In the genomic region with DNA sequence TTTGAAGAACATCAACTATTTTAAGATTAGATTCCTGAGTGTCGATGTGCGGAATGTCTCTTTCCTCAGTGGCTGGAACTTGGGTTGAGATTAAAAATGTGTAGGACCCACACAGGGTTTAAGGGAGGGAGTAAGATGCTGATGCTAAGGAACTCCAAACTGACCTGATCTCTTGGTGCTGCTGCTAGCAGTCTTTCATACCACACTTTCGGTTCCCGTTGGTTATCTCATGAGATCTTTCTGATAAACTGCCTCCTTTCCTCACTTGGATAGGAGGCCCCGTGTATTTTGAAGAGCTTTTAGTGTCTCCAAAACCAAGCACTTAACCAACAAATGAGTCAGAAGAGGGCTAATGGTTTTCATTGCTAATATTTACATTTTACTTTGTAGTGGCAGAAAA, we compare ENCODE assay signal across 27 mouse cellular contexts. TPM values are rescaled to one million over a fixed set of nuclear protein-coding genes. Genes with fewer than 3 reads are reported as not detected.
DNase-seq lines count a peak whose midpoint lies in the region; ATAC-seq and TF ChIP-seq lines count a peak whose summit lies in the region.
"Had no signal": no experiment of that assay in that cellular context is flagged by ENCODE, and none has a peak within 500 bp of the region (broad histone marks: within the 10 kb centered on the region; RNA-seq: fewer than 3 reads in every experiment).

No protein-coding gene starts in this region.

- H3K4me1 ChIP-seq in lung, embryonic 14.5 days (ENCODE audit: insufficient read depth), result peaks cover 15% of the 10 kb centered on the region; the same call in 1 of the 2 replicates
- no peaks in the 10 kb centered on the region for H3K4me1 ChIP-seq in neural tube, embryonic 15.5 days
- H3K4me1 ChIP-seq: embryonic facial prominence, embryonic 15.5 days; midbrain, embryonic 13.5 days had no signal

- TF ChIP-seq CTCF in lung, embryonic 14.5 days (IDR thresholded peaks at IDR 0.05; ENCODE audit: low read depth), result no peak

- no peaks in the 10 kb centered on the region for H3K36me3 ChIP-seq in lung, embryonic 14.5 days (ENCODE audit: insufficient read depth)
- no peaks in the 10 kb centered on the region for H3K36me3 ChIP-seq in neural tube, embryonic 15.5 days
- H3K36me3 ChIP-seq: embryonic facial prominence, embryonic 15.5 days; heart, embryonic 10.5 days; midbrain, embryonic 13.5 days had no signal

- no peak overlapping the region for H3K27ac ChIP-seq in lung, embryonic 14.5 days (ENCODE audit: low read depth)
- no peak overlapping the region for H3K27ac ChIP-seq in neural tube, embryonic 15.5 days (replicated peaks)
- H3K27ac ChIP-seq: embryonic facial prominence, embryonic 15.5 days; gastrocnemius, adult 2 months; hindbrain, embryonic 14.5 days; left cerebral cortex, adult 2 months; liver, embryonic 14.5 days; midbrain, embryonic 13.5 days had no signal

- no peak for ATAC-seq in lung, embryonic 14.5 days (ENCODE audit: insufficient read depth)
- peak; percentile 82 for ATAC-seq in granulocyte monocyte progenitor cell, adult 5-6 weeks (replicated peaks; ENCODE audit: poor library complexity, severe bottlenecking)
- ATAC-seq in megakaryocyte progenitor cell, adult 5-6 weeks (replicated peaks; ENCODE audit: poor library complexity), result peak; percentile 70
- ATAC-seq in neural tube, embryonic 15.5 days (ENCODE audit: low FRiP score), result no peak
- ATAC-seq: forebrain, embryonic 14.5 days; midbrain, embryonic 13.5 days had no signal

- H3K9ac ChIP-seq in lung, embryonic 14.5 days, result no peak overlapping the region
- no peak overlapping the region for H3K9ac ChIP-seq in neural tube, embryonic 15.5 days (replicated peaks)
- H3K9ac ChIP-seq: embryonic facial prominence, embryonic 15.5 days; hindbrain, embryonic 14.5 days; liver, embryonic 14.5 days; midbrain, embryonic 13.5 days had no signal

- no peak overlapping the region for H3K4me3 ChIP-seq in lung, embryonic 14.5 days (ENCODE audit: low read depth, low read length)
- no peak overlapping the region for H3K4me3 ChIP-seq in neural tube, embryonic 15.5 days (replicated peaks)
- H3K4me3 ChIP-seq: embryonic facial prominence, embryonic 15.5 days; gastrocnemius, adult 2 months; heart, embryonic 10.5 days; left cerebral cortex, adult 2 months; midbrain, embryonic 13.5 days had no signal

- no peaks in the 10 kb centered on the region for H3K27me3 ChIP-seq in lung, embryonic 14.5 days (ENCODE audit: insufficient read depth, low read length)
- no peaks in the 10 kb centered on the region for H3K27me3 ChIP-seq in neural tube, embryonic 15.5 days (replicated peaks)
- H3K27me3 ChIP-seq: embryonic facial prominence, embryonic 15.5 days; megakaryocyte, embryonic 14.5 days; midbrain, embryonic 13.5 days had no signal

- H3K9me3 ChIP-seq in lung, embryonic 14.5 days (ENCODE audit: low read depth, low read length), result no peaks in the 10 kb centered on the region
- no peaks in the 10 kb centered on the region for H3K9me3 ChIP-seq in neural tube, embryonic 15.5 days (replicated peaks)
- H3K9me3 ChIP-seq: embryonic facial prominence, embryonic 15.5 days; heart, embryonic 10.5 days; megakaryocyte, embryonic 14.5 days; midbrain, embryonic 13.5 days had no signal

- DNase-seq in lung, embryonic 14.5 days, result peak; percentile 7
- DNase-seq in lung, adult 18-20 months, result no peak
- no peak for DNase-seq in gastrocnemius, postnatal 4 days (ENCODE audit: low spot score in 2 of 2)
- no peak for DNase-seq in adrenal gland, postnatal 25 days
- DNase-seq: adrenal gland, adult 2 months; cerebellum, adult 2 months; cerebellum, postnatal 25 days; gastrocnemius, adult 2 months; kidney, adult 18-20 months; layer of hippocampus, adult 9-11 months; lung, postnatal 10 days; retina, postnatal 1 day; right cerebral cortex, postnatal 25 days; spleen, adult 18-20 months; thymus, adult 2 months had no signal

- H3K4me2 ChIP-seq in lung, embryonic 14.5 days, result peak overlapping the region; percentile 27
- no peak overlapping the region for H3K4me2 ChIP-seq in neural tube, embryonic 15.5 days
- H3K4me2 ChIP-seq: embryonic facial prominence, embryonic 15.5 days; hindbrain, embryonic 14.5 days; midbrain, embryonic 13.5 days had no signal

- 32% methylated on average over 5 of the region's 5 CpGs for WGBS in lung, embryonic 14.5 days
- WGBS in neural tube, embryonic 15.5 days, result 84% methylated on average over 5 of the region's 5 CpGs

RNA-seq across cellular contexts. Expression of gene Plcl1, which starts 30.9 kb away (rescaled TPM):
- 1.9 and 2.1 TPM in 2 replicates for polyA plus RNA-seq in lung, embryonic 14.5 days (2014; fragmentation: Nextera tagmentation; extraction: Ambion mirVana)
- total RNA-seq in granulocyte monocyte progenitor cell, adult 5-6 weeks (2014; fragmentation: Nextera tagmentation), result 0.49 TPM in 1 of 2 replicates, not detected in the other
- 0.17 TPM in 1 of 2 replicates, not detected in the other for total RNA-seq in granulocyte monocyte progenitor cell, adult 5-6 weeks (2017)
- total RNA-seq in megakaryocyte progenitor cell, adult 5-6 weeks (2015), result 0.12 and 0.42 TPM in 2 replicates
- not detected in 2 replicates for total RNA-seq in megakaryocyte progenitor cell, adult 5-6 weeks (2017)
- total RNA-seq in gastrocnemius, postnatal 4 days (2021), result 10 to 100 TPM in 1 of 2 experiments, 1 to 10 TPM in 1; 9.2 to 10.8 TPM
- polyA plus RNA-seq in neural tube, embryonic 15.5 days (2015; fragmentation: Nextera tagmentation; extraction: Ambion mirVana), result 3.4 and 4.1 TPM in 2 replicates
- 5.0 TPM in 2 replicates for total RNA-seq in adrenal gland, postnatal 25 days (2021)
- total RNA-seq: MEL had no signal

Comparison
In these comparisons a context has a peak if more than half of its experiments do, and no peak if none do; other contexts are left out.
1. ATAC-seq: peak in granulocyte monocyte progenitor cell, adult 5-6 weeks (single experiment) and megakaryocyte progenitor cell, adult 5-6 weeks (single experiment); none in lung, embryonic 14.5 days (single experiment) and neural tube, embryonic 15.5 days (single experiment).